Mouse (Mus musculus): Measurements from ENCODE around the gene Ugt1a2. TPM values are rescaled to one million over a fixed set of nuclear protein-coding genes. Genes with fewer than 3 reads are reported as not detected.

The Ugt1a2 gene
- polyA plus RNA-seq, 1 experiment, result not detected

- H3K27me3 ChIP-seq (ENCODE audit: control insufficient read depth, insufficient read depth, insufficient read length), result peaks cover 17% of the 10 kb centered on the region
- no peaks in the 10 kb centered on the region for H3K79me3 ChIP-seq (ENCODE audit: low read depth)
- H3ac ChIP-seq (ENCODE audit: control insufficient read depth, insufficient read length, low read depth), result no peak overlapping the region
- H3K4me3 ChIP-seq (ENCODE audit: insufficient read depth, poor library complexity, severe bottlenecking), result no peak overlapping the region
- no peaks in the 10 kb centered on the region for H3K36me3 ChIP-seq (ENCODE audit: control insufficient read depth, insufficient read depth)
- no peaks in the 10 kb centered on the region for H3K79me2 ChIP-seq (ENCODE audit: control insufficient read depth, insufficient read depth)
- TF ChIP-seq FOSL1 (IDR thresholded peaks at IDR 0.05; ENCODE audit: insufficient read depth, low read length, poor library complexity, severe bottlenecking) (no peak), CEBPB (IDR thresholded peaks at IDR 0.05; ENCODE audit: low read depth) (no peak), MAX (IDR thresholded peaks at IDR 0.05) (no peak), MYOG (IDR thresholded peaks at IDR 0.05; ENCODE audit: control insufficient read depth, extremely low read depth, insufficient read length) (no peak), CTCF (IDR thresholded peaks at IDR 0.05; ENCODE audit: control insufficient read depth, insufficient read depth, insufficient read length) (no peak)
Observed at GRCm38 (mm10) chr1:88250023-88250422, 49.6 kb downstream of the Ugt1a2 start.

DNA sequence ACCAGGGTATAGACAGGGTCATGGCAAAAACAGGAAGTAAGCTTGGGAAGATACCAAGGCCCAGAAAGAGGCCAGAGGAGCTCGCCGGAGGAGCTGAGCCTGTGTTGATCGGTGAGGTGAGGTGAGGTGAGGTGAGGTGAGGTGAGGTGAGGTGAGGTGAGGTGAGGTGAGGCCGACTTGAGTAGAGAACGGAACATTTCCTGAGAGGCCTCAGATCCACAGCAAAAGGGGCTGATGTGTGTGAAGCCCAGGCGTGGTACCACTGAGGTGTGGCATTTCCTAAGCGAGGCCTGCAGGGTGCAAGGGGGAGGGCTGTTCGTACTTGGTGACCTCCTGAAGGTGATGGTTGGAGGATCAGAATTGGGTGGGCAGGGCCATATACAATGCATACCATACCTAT lies 52.7 kb downstream of the Ugt1a2 start:
- no peak for TF ChIP-seq CTCF (IDR thresholded peaks at IDR 0.05; ENCODE audit: control insufficient read depth, insufficient read depth, insufficient read length)
- no peak for TF ChIP-seq FOSL1 (IDR thresholded peaks at IDR 0.05; ENCODE audit: insufficient read depth, low read length, poor library complexity, severe bottlenecking)
- no peak for TF ChIP-seq USF1 (IDR thresholded peaks at IDR 0.05; ENCODE audit: low read depth)
- no peak for TF ChIP-seq MYOD1 (IDR thresholded peaks at IDR 0.05; ENCODE audit: control insufficient read depth, insufficient read length, low read depth)
- TF ChIP-seq CEBPB (IDR thresholded peaks at IDR 0.05; ENCODE audit: low read depth), result no peak
- no peak for TF ChIP-seq MYOG (IDR thresholded peaks at IDR 0.05; ENCODE audit: control insufficient read depth, extremely low read depth, insufficient read length)
- TF ChIP-seq MAX (IDR thresholded peaks at IDR 0.05), result no peak
- Histone ChIP-seq H3K79me3 (ENCODE audit: low read depth) (no peaks in the 10 kb centered on the region), H3K36me3 (ENCODE audit: control insufficient read depth, insufficient read depth) (no peaks in the 10 kb centered on the region), H3K79me2 (ENCODE audit: control insufficient read depth, insufficient read depth) (no peaks in the 10 kb centered on the region), H3K27me3 (ENCODE audit: control insufficient read depth, insufficient read depth, insufficient read length) (peaks cover 12% of the 10 kb centered on the region), H3K4me3 (ENCODE audit: insufficient read depth, poor library complexity, severe bottlenecking) (no peak overlapping the region), H3ac (ENCODE audit: control insufficient read depth, insufficient read length, low read depth) (no peak overlapping the region)

DNA sequence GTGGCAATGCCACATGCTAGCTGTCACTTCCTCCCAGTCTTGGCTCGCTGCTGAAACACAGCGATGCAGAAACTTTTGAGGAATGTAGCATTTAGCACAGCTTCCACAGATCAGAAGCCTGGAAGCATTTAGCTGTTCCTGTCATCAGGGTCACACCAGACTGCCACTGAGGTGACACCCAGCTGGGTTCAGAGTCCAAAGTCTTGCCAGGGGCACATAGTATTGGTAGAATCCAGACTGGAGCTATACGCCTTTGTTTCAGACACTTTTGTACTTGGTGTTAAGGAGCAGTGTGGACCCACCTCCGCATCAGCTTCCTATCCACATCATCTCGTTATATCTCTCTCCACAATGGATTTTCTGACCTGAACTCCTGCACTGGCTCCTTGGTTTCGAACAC lies 53.1 kb downstream of the Ugt1a2 start:
- Histone ChIP-seq H3ac (ENCODE audit: control insufficient read depth, insufficient read length, low read depth) (no peak overlapping the region), H3K36me3 (ENCODE audit: control insufficient read depth, insufficient read depth) (no peaks in the 10 kb centered on the region), H3K79me2 (ENCODE audit: control insufficient read depth, insufficient read depth) (no peaks in the 10 kb centered on the region), H3K27me3 (ENCODE audit: control insufficient read depth, insufficient read depth, insufficient read length) (peaks cover 12% of the 10 kb centered on the region), H3K4me3 (ENCODE audit: insufficient read depth, poor library complexity, severe bottlenecking) (no peak overlapping the region), H3K79me3 (ENCODE audit: low read depth) (no peaks in the 10 kb centered on the region)
- TF ChIP-seq FOSL1 (IDR thresholded peaks at IDR 0.05; ENCODE audit: insufficient read depth, low read length, poor library complexity, severe bottlenecking), result no peak
- TF ChIP-seq USF1 (IDR thresholded peaks at IDR 0.05; ENCODE audit: low read depth), result no peak
- TF ChIP-seq MYOD1 (IDR thresholded peaks at IDR 0.05; ENCODE audit: control insufficient read depth, insufficient read length, low read depth), result no peak
- no peak for TF ChIP-seq CEBPB (IDR thresholded peaks at IDR 0.05; ENCODE audit: low read depth)
- no peak for TF ChIP-seq MAX (IDR thresholded peaks at IDR 0.05)
- no peak for TF ChIP-seq CTCF (IDR thresholded peaks at IDR 0.05; ENCODE audit: control insufficient read depth, insufficient read depth, insufficient read length)

GRCm38 (mm10) chr1:88254793-88255465 lies 54.5 kb downstream of the Ugt1a2 start:
- peaks cover 6% of the 10 kb centered on the region for H3K27me3 ChIP-seq (ENCODE audit: control insufficient read depth, insufficient read depth, insufficient read length)
- H3K4me3 ChIP-seq (ENCODE audit: insufficient read depth, poor library complexity, severe bottlenecking), result no peak overlapping the region
- H3K36me3 ChIP-seq (ENCODE audit: control insufficient read depth, insufficient read depth), result no peaks in the 10 kb centered on the region
- no peak overlapping the region for H3ac ChIP-seq (ENCODE audit: control insufficient read depth, insufficient read length, low read depth)
- H3K79me3 ChIP-seq (ENCODE audit: low read depth), result no peaks in the 10 kb centered on the region
- peak; percentile 99 for TF ChIP-seq MYOD1 (IDR thresholded peaks at IDR 0.05; ENCODE audit: control insufficient read depth, insufficient read length, low read depth)
- no peak for TF ChIP-seq USF1 (IDR thresholded peaks at IDR 0.05; ENCODE audit: low read depth)
- no peak for TF ChIP-seq CEBPB (IDR thresholded peaks at IDR 0.05; ENCODE audit: low read depth)
- no peak for TF ChIP-seq FOSL1 (IDR thresholded peaks at IDR 0.05; ENCODE audit: insufficient read depth, low read length, poor library complexity, severe bottlenecking)
- no peak for TF ChIP-seq MYOG (IDR thresholded peaks at IDR 0.05; ENCODE audit: control insufficient read depth, extremely low read depth, insufficient read length)
- TF ChIP-seq MAX (IDR thresholded peaks at IDR 0.05), result no peak
- TF ChIP-seq CTCF (IDR thresholded peaks at IDR 0.05; ENCODE audit: control insufficient read depth, insufficient read depth, insufficient read length), result no peak
- no peaks in the 10 kb centered on the region for H3K79me2 ChIP-seq (ENCODE audit: control insufficient read depth, insufficient read depth)

DNA sequence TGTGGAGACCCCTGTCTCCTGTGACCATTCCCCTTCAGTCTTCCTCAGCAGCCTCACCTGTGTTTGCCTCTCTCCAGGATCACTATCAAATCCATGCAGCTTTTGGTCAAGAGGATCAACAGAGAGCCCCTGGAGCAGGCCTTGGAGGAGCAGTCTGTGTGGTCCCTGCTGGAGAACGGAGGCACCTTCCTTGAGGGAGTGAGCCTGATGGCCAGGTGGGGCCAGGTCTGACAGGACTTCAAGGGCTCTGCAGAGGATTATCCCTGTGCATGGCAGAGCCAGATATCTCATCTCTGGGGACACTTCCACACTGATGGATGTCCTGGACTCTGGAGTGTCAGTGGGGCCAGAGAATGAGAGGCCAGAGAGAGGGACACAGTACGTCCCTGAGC lies 55.1 kb downstream of the Ugt1a2 start:
- Histone ChIP-seq H3K79me2 (ENCODE audit: control insufficient read depth, insufficient read depth) (no peaks in the 10 kb centered on the region), H3K79me3 (ENCODE audit: low read depth) (no peaks in the 10 kb centered on the region), H3K36me3 (ENCODE audit: control insufficient read depth, insufficient read depth) (no peaks in the 10 kb centered on the region), H3ac (ENCODE audit: control insufficient read depth, insufficient read length, low read depth) (no peak overlapping the region), H3K27me3 (ENCODE audit: control insufficient read depth, insufficient read depth, insufficient read length) (peaks cover 3% of the 10 kb centered on the region), H3K4me3 (ENCODE audit: insufficient read depth, poor library complexity, severe bottlenecking) (no peak overlapping the region)
- TF ChIP-seq MYOG (IDR thresholded peaks at IDR 0.05; ENCODE audit: control insufficient read depth, extremely low read depth, insufficient read length) (no peak), CEBPB (IDR thresholded peaks at IDR 0.05; ENCODE audit: low read depth) (no peak), USF1 (IDR thresholded peaks at IDR 0.05; ENCODE audit: low read depth) (no peak), FOSL1 (IDR thresholded peaks at IDR 0.05; ENCODE audit: insufficient read depth, low read length, poor library complexity, severe bottlenecking) (no peak), MYOD1 (IDR thresholded peaks at IDR 0.05; ENCODE audit: control insufficient read depth, insufficient read length, low read depth) (no peak), MAX (IDR thresholded peaks at IDR 0.05) (no peak), CTCF (IDR thresholded peaks at IDR 0.05; ENCODE audit: control insufficient read depth, insufficient read depth, insufficient read length) (no peak)
